Mouse (Mus musculus): ENCODE results near the gene Zbtb33. TPM values are rescaled to one million over a fixed set of nuclear protein-coding genes. Genes with fewer than 3 reads are reported as not detected.

Gene Zbtb33
- polyA plus RNA-seq, 1 experiment from 2014 or later = 7.5 TPM

DNA sequence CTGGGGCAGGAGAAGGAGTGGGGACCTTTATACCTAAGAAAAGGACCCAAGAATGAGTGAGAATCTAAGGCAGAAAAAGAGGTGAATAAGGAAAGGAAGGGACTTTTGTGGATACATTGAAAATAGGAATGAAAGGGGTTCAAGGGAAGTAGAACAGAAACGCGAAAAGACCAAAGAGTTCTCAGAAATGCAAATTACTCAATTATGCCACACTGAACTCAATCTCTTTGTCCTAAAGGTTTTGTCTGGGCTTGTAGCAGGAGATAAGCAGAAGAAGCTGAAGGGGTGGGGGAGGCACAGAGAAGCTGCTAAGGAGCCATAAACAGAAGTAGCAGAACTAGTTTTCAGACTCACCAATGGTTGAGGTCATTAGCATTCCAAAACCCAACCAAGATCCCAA is 4.1 kb upstream of the Zbtb33 start:
- Histone ChIP-seq H3K9me3 (ENCODE audit: control insufficient read depth, low read length) (no peaks in the 10 kb centered on the region), H3K4me3 (ENCODE audit: low read depth, low read length) (no peak overlapping the region), H3K27ac (ENCODE audit: low read depth, low read length) (no peak overlapping the region), H3K4me2 (ENCODE audit: low read depth, low read length, severe bottlenecking) (no peak overlapping the region), H3K27me3 (ENCODE audit: control insufficient read depth, insufficient read depth, low read length) (no peaks in the 10 kb centered on the region), H3K9ac (ENCODE audit: low read length) (no peak overlapping the region), H3K4me1 (replicated peaks; ENCODE audit: control insufficient read depth, insufficient read depth, low read length) (no peaks in the 10 kb centered on the region), H3K36me3 (ENCODE audit: control insufficient read depth, insufficient read depth, low read length) (no peaks in the 10 kb centered on the region)
- 24% methylated on average over 2 of the region's 2 CpGs for WGBS
- DNase-seq (ENCODE audit: low spot score) (no peak), ATAC-seq (replicated peaks; ENCODE audit: low FRiP score) (no peak)

DNA sequence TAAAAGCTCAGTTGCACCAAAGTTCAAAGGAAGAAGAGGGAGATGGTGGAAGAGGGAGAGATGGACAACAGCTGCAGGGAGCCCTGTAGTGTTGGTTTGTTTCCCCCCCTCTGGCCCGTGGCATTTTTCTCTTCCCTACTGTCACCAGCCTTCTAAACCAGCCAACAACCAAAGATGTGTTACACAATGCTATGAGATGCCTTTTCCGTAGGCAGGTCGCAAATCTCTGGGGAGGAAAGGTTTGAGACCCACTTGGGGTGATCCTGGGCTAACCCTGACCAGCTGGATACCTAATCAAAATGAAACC is 818 bp downstream of the Zbtb33 start:
- DNase-seq (ENCODE audit: low spot score) (no peak), ATAC-seq (replicated peaks; ENCODE audit: low FRiP score) (peak; percentile 6; the same call in 1 of the 2 replicates)
- 23% methylated on average over 3 of the region's 3 CpGs for WGBS

DNA sequence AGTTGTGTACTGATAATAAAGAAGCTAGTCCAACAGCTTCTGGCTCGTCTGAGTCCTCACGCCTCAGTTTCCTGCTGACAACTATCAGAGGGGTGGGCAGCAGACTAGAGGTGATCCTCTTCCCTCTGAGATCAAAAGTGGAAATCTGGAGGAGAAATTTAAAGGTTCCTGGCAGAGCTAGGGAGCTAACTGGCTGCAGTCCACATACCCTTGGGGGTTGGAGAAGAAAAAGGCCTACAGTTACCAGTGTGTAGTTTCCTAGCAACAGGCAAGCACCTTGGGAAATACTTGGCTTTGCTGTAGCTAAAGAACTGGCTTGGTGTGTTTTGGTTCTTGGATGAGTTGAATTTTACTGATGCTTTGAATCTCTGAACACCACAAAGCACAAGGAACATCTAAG is 12.2 kb downstream of the Zbtb33 start:
- Histone ChIP-seq H3K9ac (ENCODE audit: low read length) (no peak overlapping the region), H3K27me3 (ENCODE audit: control insufficient read depth, insufficient read depth, low read length) (no peaks in the 10 kb centered on the region), H3K9me3 (ENCODE audit: control insufficient read depth, low read length) (no peaks in the 10 kb centered on the region), H3K27ac (ENCODE audit: low read depth, low read length) (no peak overlapping the region), H3K4me3 (ENCODE audit: low read depth, low read length) (no peak overlapping the region), H3K4me2 (ENCODE audit: low read depth, low read length, severe bottlenecking) (no peak overlapping the region), H3K36me3 (ENCODE audit: control insufficient read depth, insufficient read depth, low read length) (no peaks in the 10 kb centered on the region), H3K4me1 (replicated peaks; ENCODE audit: control insufficient read depth, insufficient read depth, low read length) (no peaks in the 10 kb centered on the region)
- DNase-seq (ENCODE audit: low spot score) (no peak), ATAC-seq (replicated peaks; ENCODE audit: low FRiP score) (no peak)
- 66% methylated on average over 2 of the region's 2 CpGs for WGBS

More for the DNA sequence above, 818 bp downstream of the Zbtb33 start:
- Histone ChIP-seq H3K36me3 (ENCODE audit: control insufficient read depth, insufficient read depth, low read length) (no peaks in the 10 kb centered on the region), H3K4me3 (ENCODE audit: low read depth, low read length) (peak overlapping the region; percentile 59), H3K27ac (ENCODE audit: low read depth, low read length) (no peak overlapping the region), H3K27me3 (ENCODE audit: control insufficient read depth, insufficient read depth, low read length) (no peaks in the 10 kb centered on the region), H3K4me2 (ENCODE audit: low read depth, low read length, severe bottlenecking) (peak overlapping the region; percentile 49), H3K9ac (ENCODE audit: low read length) (peak overlapping the region; percentile 84), H3K4me1 (replicated peaks; ENCODE audit: control insufficient read depth, insufficient read depth, low read length) (no peaks in the 10 kb centered on the region), H3K9me3 (ENCODE audit: control insufficient read depth, low read length) (no peaks in the 10 kb centered on the region)

DNA sequence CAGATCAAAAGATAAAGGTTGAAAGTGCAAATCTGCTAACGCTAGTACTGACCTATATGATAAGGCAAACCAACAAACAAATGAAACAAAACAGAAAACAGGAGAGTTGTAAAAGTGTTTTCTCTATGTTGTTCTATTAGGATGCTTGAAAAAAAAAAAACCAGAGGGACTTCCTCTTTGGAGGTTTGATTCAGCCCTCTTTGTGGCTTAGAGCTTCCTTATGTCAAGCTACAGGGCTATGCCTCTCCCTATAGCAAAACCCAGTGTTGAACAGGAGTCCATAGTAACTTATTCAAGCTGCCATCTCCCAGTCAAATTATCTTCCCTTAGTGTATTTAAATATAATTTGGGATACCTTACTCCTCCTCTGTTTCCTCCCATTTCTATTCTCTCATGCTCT is 17.8 kb downstream of the Zbtb33 start:
- Histone ChIP-seq H3K36me3 (ENCODE audit: control insufficient read depth, insufficient read depth, low read length) (no peaks in the 10 kb centered on the region), H3K27me3 (ENCODE audit: control insufficient read depth, insufficient read depth, low read length) (no peaks in the 10 kb centered on the region), H3K9me3 (ENCODE audit: control insufficient read depth, low read length) (no peaks in the 10 kb centered on the region), H3K4me1 (replicated peaks; ENCODE audit: control insufficient read depth, insufficient read depth, low read length) (no peaks in the 10 kb centered on the region), H3K4me3 (ENCODE audit: low read depth, low read length) (no peak overlapping the region), H3K4me2 (ENCODE audit: low read depth, low read length, severe bottlenecking) (no peak overlapping the region), H3K27ac (ENCODE audit: low read depth, low read length) (no peak overlapping the region), H3K9ac (ENCODE audit: low read length) (no peak overlapping the region)
- WGBS = 74% methylated on average over 1 of the region's 1 CpGs
- no peak for ATAC-seq (replicated peaks; ENCODE audit: low FRiP score)
- no peak for DNase-seq (ENCODE audit: low spot score)

DNA sequence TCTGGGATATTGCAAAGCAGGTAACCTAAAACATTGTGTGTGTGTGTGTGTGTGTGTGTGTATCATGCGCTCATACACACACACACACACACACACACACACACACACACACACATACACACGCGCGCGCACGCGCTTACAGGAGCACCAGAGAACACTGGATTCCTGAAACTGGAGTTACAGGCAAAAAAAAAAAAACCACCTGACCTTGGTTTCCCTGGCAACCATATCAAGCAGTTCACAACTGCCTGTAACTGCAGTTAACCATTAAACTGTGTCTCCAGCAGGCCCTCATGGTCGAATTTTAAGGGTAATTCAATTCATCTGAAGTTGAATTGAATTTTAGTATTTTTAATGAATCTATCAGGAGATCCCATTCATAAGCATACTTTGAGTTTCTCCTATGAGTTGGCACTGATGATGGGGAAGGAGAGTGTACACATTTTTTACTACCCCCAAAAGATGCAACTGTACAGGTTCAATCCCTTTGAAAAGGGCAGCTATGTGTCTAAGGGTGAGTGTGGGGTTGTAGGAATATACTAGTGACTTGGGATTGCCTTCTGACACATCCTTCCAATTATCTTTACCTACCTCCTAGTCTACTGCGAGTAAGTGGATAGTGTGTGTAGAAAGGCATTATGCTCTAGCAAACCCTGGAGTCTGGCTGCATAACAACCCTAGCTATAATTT is 27.5 kb downstream of the Zbtb33 start:
- DNase-seq (ENCODE audit: low spot score) = no peak
- Histone ChIP-seq H3K36me3 (ENCODE audit: control insufficient read depth, insufficient read depth, low read length) (no peaks in the 10 kb centered on the region), H3K9me3 (ENCODE audit: control insufficient read depth, low read length) (no peaks in the 10 kb centered on the region), H3K4me1 (replicated peaks; ENCODE audit: control insufficient read depth, insufficient read depth, low read length) (no peaks in the 10 kb centered on the region), H3K27ac (ENCODE audit: low read depth, low read length) (no peak overlapping the region), H3K27me3 (ENCODE audit: control insufficient read depth, insufficient read depth, low read length) (no peaks in the 10 kb centered on the region), H3K4me2 (ENCODE audit: low read depth, low read length, severe bottlenecking) (no peak overlapping the region), H3K9ac (ENCODE audit: low read length) (no peak overlapping the region), H3K4me3 (ENCODE audit: low read depth, low read length) (no peak overlapping the region)
- WGBS = 87% methylated on average over 9 of the region's 9 CpGs
- no peak for ATAC-seq (replicated peaks; ENCODE audit: low FRiP score)

DNA sequence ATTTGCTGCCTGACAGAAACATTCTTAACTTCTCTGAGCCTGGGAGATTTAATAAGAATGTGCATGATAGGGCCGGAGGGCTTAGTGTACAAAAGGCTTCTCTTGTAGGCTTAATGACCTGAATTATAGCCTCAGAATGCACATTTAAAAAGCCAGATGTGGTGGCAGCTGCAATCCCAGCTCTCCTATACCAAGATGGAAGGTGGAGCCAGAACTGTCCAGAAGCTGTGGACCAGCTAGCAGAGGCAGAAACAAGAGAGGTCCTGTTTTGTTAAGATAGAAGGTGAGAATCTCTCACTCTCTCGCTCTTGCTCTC is 28.0 kb downstream of the Zbtb33 start:
- Histone ChIP-seq H3K9ac (ENCODE audit: low read length) (no peak overlapping the region), H3K27ac (ENCODE audit: low read depth, low read length) (no peak overlapping the region), H3K4me2 (ENCODE audit: low read depth, low read length, severe bottlenecking) (no peak overlapping the region), H3K27me3 (ENCODE audit: control insufficient read depth, insufficient read depth, low read length) (no peaks in the 10 kb centered on the region), H3K36me3 (ENCODE audit: control insufficient read depth, insufficient read depth, low read length) (no peaks in the 10 kb centered on the region), H3K4me3 (ENCODE audit: low read depth, low read length) (no peak overlapping the region), H3K4me1 (replicated peaks; ENCODE audit: control insufficient read depth, insufficient read depth, low read length) (no peaks in the 10 kb centered on the region), H3K9me3 (ENCODE audit: control insufficient read depth, low read length) (no peaks in the 10 kb centered on the region)
- ATAC-seq (replicated peaks; ENCODE audit: low FRiP score) (no peak), DNase-seq (ENCODE audit: low spot score) (no peak)
- 77% methylated on average over 2 of the region's 2 CpGs for WGBS

DNA sequence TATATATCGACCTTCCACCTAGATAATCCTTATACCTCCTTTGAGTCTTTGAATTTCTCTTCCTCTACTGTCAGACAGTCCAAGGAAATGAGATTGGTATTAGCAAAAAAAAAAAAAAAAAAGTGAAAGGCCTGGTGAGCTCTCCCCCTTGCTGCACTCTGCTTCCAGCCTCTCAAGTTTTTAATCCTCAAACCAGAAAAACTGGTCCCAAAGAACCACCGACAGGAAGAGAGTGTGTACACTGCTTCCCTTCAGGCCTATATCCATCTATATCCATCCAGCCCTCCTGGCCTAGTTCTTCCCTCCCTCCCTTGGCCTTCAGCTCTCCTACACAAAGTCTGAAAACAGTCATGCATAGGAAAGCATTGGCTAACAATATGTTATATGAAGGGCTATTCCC is 33.2 kb downstream of the Zbtb33 start:
- no peaks in the 10 kb centered on the region for H3K4me1 ChIP-seq (replicated peaks; ENCODE audit: control insufficient read depth, insufficient read depth, low read length)
- H3K9ac ChIP-seq (ENCODE audit: low read length) = no peak overlapping the region
- no peaks in the 10 kb centered on the region for H3K9me3 ChIP-seq (ENCODE audit: control insufficient read depth, low read length)
- H3K27ac ChIP-seq (ENCODE audit: low read depth, low read length) = no peak overlapping the region
- WGBS = 54% methylated on average over 2 of the region's 2 CpGs
- ATAC-seq (replicated peaks; ENCODE audit: low FRiP score) (no peak), DNase-seq (ENCODE audit: low spot score) (no peak)
- H3K4me2 ChIP-seq (ENCODE audit: low read depth, low read length, severe bottlenecking) = no peak overlapping the region
- H3K36me3 ChIP-seq (ENCODE audit: control insufficient read depth, insufficient read depth, low read length) = no peaks in the 10 kb centered on the region
- no peak overlapping the region for H3K4me3 ChIP-seq (ENCODE audit: low read depth, low read length)
- no peaks in the 10 kb centered on the region for H3K27me3 ChIP-seq (ENCODE audit: control insufficient read depth, insufficient read depth, low read length)

DNA sequence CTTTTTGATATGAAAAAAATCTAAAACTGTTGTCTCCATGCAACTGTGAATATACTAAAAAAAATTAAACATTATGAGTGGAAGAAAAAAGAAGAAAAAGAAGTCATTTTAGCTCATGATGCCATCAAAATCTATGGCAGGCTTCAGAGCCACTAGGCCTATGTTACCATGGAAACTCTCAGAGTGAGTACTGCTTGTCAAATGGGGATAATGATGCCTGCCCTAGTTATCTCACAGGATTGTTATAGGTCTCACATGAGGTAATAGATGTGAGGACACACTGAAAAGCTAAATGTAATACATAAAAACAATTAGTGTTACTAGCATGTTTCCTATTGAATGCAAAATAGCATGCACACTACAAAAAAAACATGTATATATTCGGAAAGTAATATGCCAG is 40.3 kb downstream of the Zbtb33 start:
- Histone ChIP-seq H3K27ac (ENCODE audit: low read depth, low read length) (no peak overlapping the region), H3K4me1 (replicated peaks; ENCODE audit: control insufficient read depth, insufficient read depth, low read length) (no peaks in the 10 kb centered on the region), H3K36me3 (ENCODE audit: control insufficient read depth, insufficient read depth, low read length) (no peaks in the 10 kb centered on the region), H3K9ac (ENCODE audit: low read length) (no peak overlapping the region), H3K4me2 (ENCODE audit: low read depth, low read length, severe bottlenecking) (no peak overlapping the region), H3K9me3 (ENCODE audit: control insufficient read depth, low read length) (no peaks in the 10 kb centered on the region), H3K27me3 (ENCODE audit: control insufficient read depth, insufficient read depth, low read length) (no peaks in the 10 kb centered on the region), H3K4me3 (ENCODE audit: low read depth, low read length) (no peak overlapping the region)
- DNase-seq (ENCODE audit: low spot score) = no peak
- 78% methylated on average over 1 of the region's 1 CpGs for WGBS
- no peak for ATAC-seq (replicated peaks; ENCODE audit: low FRiP score)

DNA sequence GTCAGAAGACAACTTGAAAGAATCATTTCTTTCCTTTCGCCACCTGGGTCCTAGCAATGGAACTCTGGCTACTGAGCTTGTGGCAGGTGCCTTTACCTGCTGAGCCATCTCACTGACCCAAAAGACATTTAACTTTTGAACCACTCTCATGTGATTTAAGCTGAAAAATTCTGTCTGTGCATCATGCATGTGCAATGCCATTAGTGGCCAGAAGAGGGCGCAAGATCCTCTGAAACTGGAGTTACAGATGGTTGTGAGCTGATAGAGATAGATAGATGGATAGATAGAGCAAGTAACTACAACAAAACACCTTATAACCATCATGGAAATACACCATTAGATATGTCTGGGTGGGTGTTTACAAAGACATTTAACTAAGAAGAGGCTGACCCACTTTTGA is 48.1 kb downstream of the Zbtb33 start:
- WGBS = 23% methylated on average over 2 of the region's 2 CpGs
- H3K4me2 ChIP-seq (ENCODE audit: low read depth, low read length, severe bottlenecking) = no peak overlapping the region
- H3K27me3 ChIP-seq (ENCODE audit: control insufficient read depth, insufficient read depth, low read length) = no peaks in the 10 kb centered on the region
- H3K4me3 ChIP-seq (ENCODE audit: low read depth, low read length) = no peak overlapping the region
- H3K4me1 ChIP-seq (replicated peaks; ENCODE audit: control insufficient read depth, insufficient read depth, low read length) = no peaks in the 10 kb centered on the region
- no peak overlapping the region for H3K27ac ChIP-seq (ENCODE audit: low read depth, low read length)
- ATAC-seq (replicated peaks; ENCODE audit: low FRiP score) (no peak), DNase-seq (ENCODE audit: low spot score) (peak; percentile 63)
- H3K9me3 ChIP-seq (ENCODE audit: control insufficient read depth, low read length) = no peaks in the 10 kb centered on the region
- H3K9ac ChIP-seq (ENCODE audit: low read length) = no peak overlapping the region
- no peaks in the 10 kb centered on the region for H3K36me3 ChIP-seq (ENCODE audit: control insufficient read depth, insufficient read depth, low read length)

Data from forebrain, embryonic 11.5 days (tissue).